Mouse (Mus musculus) liver, embryonic 14.5 days (tissue): ENCODE measurements around the gene Fat4. TPM values are rescaled to one million over a fixed set of nuclear protein-coding genes. Genes with fewer than 3 reads are reported as not detected.
A peak's percentile ranks its signal among the peaks of the same experiment; 100 is the strongest.

Experiments
- ATAC-seq: fragments of 200-750 bp; cut with Nextera tagmentation; 2 replicates; pipeline ENCODE4 v1.8.0; 2017; ENCODE audit warnings: moderate number of reproducible peaks, mild to moderate bottlenecking, moderate library complexity; ENCODE audit not compliant: insufficient read depth
- DNase-seq, 3 experiments: peaks; one replicate each; pipeline ENCODE4 v3.0.0-alpha.2; 2012 to 2013; ENCODE audit warnings: low read depth in 3 of 3, low spot score in 3 of 3
- H3K27ac ChIP-seq: fragments of 300-500 bp; sonication (generic); 2 replicates; pipeline ENCODE4 v1.5.1; 2014; ENCODE audit warnings: moderate library complexity, mild to moderate bottlenecking, control low read depth, inconsistent platforms
- H3K27me3 ChIP-seq: fragments of 300-500 bp; sonication (generic); 2 replicates; pipeline ENCODE4 v1.6.1; 2014; ENCODE audit warnings: mild to moderate bottlenecking, low read length, moderate library complexity; ENCODE audit not compliant: control insufficient read depth, insufficient read depth
- H3K36me3 ChIP-seq: fragments of 300-500 bp; sonication (generic); replicated peaks from 2 replicates; pipeline ENCODE4 v1.6.1; 2014; ENCODE audit warnings: low read depth; ENCODE audit not compliant: control insufficient read depth, insufficient read depth
- H3K4me1 ChIP-seq, 2 experiments: fragments of 200-500 bp in 1 of 2; fragments of 300-500 bp in 1 of 2; sonication (generic) in 1 of 2; replicated peaks; 2 replicates each; pipeline ENCODE4 v1.6.1; 2012 to 2014; ENCODE audit warnings: antibody characterized with exemption in 1 of 2, inconsistent platforms in 1 of 2, low read length in 1 of 2; ENCODE audit not compliant: control insufficient read depth in 2 of 2, insufficient read depth in 2 of 2
- H3K4me2 ChIP-seq: fragments of 300-500 bp; sonication (generic); 2 replicates; pipeline ENCODE4 v1.6.1; 2014; ENCODE audit warnings: low read depth, mild to moderate bottlenecking, control low read depth, moderate library complexity
- H3K4me3 ChIP-seq, 2 experiments: fragments of 200-500 bp in 1 of 2; fragments of 300-500 bp in 1 of 2; sonication (generic) in 1 of 2; 2 replicates each; pipeline ENCODE4 v1.5.1; 2012 to 2014; ENCODE audit warnings: low read depth in 2 of 2, low read length in 2 of 2, mild to moderate bottlenecking in 2 of 2, control low read depth in 1 of 2, inconsistent platforms in 1 of 2, moderate library complexity in 1 of 2; ENCODE audit not compliant: insufficient read depth in 1 of 2
- H3K9ac ChIP-seq: fragments of 300-500 bp; sonication (generic); replicated peaks from 2 replicates; pipeline ENCODE4 v1.6.1; 2014; ENCODE audit warnings: mild to moderate bottlenecking, control low read depth, moderate library complexity
- H3K9me3 ChIP-seq: fragments of 300-500 bp; sonication (generic); 2 replicates; pipeline ENCODE4 v1.6.1; 2016; ENCODE audit warnings: low read length, mixed read lengths; ENCODE audit not compliant: control insufficient read depth
- CTCF ChIP-seq: IDR thresholded peaks from 2 replicates; pipeline ENCODE4 v1.5.1; 2016; ENCODE audit warnings: antibody characterized with exemption, low read depth, control low read depth
- EP300 ChIP-seq: IDR thresholded peaks from 2 replicates; pipeline ENCODE4 v1.6.1; 2016; ENCODE audit warnings: antibody characterized with exemption, low read depth
- WGBS: fragments of 180-500 bp; shearing (Covaris S2); extraction: QIAGEN DNeasy Blood & Tissue Kit; methylation state at CpG from one replicate; pipeline ENCODE4 v1.1.7; 2014; ENCODE audit not compliant: insufficient replicate concordance; 5-methylcytosine and 5-hydroxymethylcytosine counted together
- polyA plus RNA-seq, 2 experiments: library from polyadenylated mRNA; depleted of rRNA in 1 of 2; stranded (reverse) in 1 of 2; unstranded in 1 of 2; fragments of >200 nt; fragmentation: Nextera tagmentation in 1 of 2; extraction: Ambion mirVana in 1 of 2; gene quantifications; 2 replicates each; pipeline versions ENCODE4 v1.2.1 to v1.2.3; 2012 to 2014

Gene Fat4
- polyA plus RNA-seq, 2 experiments, result 0.24 to 0.25 TPM

DNA sequence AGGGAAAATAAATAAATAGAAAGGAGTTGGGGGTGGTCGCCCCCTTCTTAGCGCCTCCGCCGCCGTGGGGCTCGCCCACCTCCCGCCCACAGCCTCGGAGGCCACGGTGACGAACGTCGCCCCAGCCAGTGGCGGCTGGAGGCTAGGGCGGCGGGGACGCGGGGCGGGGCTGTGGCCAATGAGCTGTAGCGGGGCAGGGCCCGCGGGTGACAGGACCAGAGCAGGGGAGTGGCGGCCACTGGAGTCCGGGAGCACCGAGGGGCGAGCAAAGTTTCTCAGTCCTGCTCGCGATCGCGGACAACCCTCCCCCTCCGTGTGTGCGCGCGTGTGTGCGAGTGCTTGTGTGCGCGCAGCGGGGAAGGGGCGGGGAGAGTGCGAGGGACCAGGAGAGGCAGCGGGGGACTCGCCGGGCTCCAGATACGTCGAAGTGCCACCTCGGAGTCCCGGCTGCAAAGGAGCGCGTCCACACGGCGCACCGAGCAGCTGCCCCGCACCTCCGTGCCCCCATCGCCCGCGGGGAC lies 1.2 kb upstream of the Fat4 start:
- Histone ChIP-seq H3K36me3 (no peaks in the 10 kb centered on the region), H3K9ac (no peak overlapping the region), H3K4me1 (no peaks in the 10 kb centered on the region), H3K4me3 (peak overlapping the region; percentile 56 to 59), H3K27ac (no peak overlapping the region), H3K4me2 (peak overlapping the region; percentile 68), H3K9me3 (no peaks in the 10 kb centered on the region), H3K27me3 (peaks cover 36% of the 10 kb centered on the region)
- ATAC-seq, result peak; percentile 63
- under 1% methylated on average over 45 of the region's 56 CpGs for WGBS
- no peak for DNase-seq
- TF ChIP-seq CTCF (no peak), EP300 (no peak)

- no peak overlapping the region for H3K9ac ChIP-seq
- no peaks in the 10 kb centered on the region for H3K9me3 ChIP-seq
- WGBS, result under 1% methylated on average over 59 of the region's 60 CpGs
- ATAC-seq (no peak), DNase-seq (no peak)
- H3K36me3 ChIP-seq, result no peaks in the 10 kb centered on the region
- H3K27ac ChIP-seq, result no peak overlapping the region
- TF ChIP-seq EP300 (no peak), CTCF (no peak)
- H3K4me2 ChIP-seq, result peak overlapping the region; percentile 68
- peak overlapping the region; percentile 56 to 59 for H3K4me3 ChIP-seq
- H3K4me1 ChIP-seq, result no peaks in the 10 kb centered on the region
- H3K27me3 ChIP-seq, result peaks cover 36% of the 10 kb centered on the region
Measured at GRCm38 (mm10) chr3:38886061-38886821, 499 bp upstream of the Fat4 start.

- Histone ChIP-seq H3K36me3 (no peaks in the 10 kb centered on the region), H3K4me2 (peak overlapping the region; percentile 68), H3K4me1 (no peaks in the 10 kb centered on the region), H3K9ac (no peak overlapping the region), H3K9me3 (no peaks in the 10 kb centered on the region), H3K27me3 (peaks cover 36% of the 10 kb centered on the region), H3K4me3 (peak overlapping the region; percentile 56 to 59), H3K27ac (no peak overlapping the region)
- 2% methylated on average over 47 of the region's 47 CpGs for WGBS
- TF ChIP-seq EP300 (no peak), CTCF (peak; percentile 30)
- no peak for ATAC-seq
- DNase-seq, result no peak
Measured at GRCm38 (mm10) chr3:38887381-38887991, 746 bp downstream of the Fat4 start.

- Histone ChIP-seq H3K27me3 (peaks cover 36% of the 10 kb centered on the region), H3K9ac (no peak overlapping the region)
- TF ChIP-seq CTCF, result peak; percentile 59
- TF ChIP-seq EP300, result no peak
Measured at GRCm38 (mm10) chr3:38888111-38888510, 1.4 kb downstream of the Fat4 start.

DNA sequence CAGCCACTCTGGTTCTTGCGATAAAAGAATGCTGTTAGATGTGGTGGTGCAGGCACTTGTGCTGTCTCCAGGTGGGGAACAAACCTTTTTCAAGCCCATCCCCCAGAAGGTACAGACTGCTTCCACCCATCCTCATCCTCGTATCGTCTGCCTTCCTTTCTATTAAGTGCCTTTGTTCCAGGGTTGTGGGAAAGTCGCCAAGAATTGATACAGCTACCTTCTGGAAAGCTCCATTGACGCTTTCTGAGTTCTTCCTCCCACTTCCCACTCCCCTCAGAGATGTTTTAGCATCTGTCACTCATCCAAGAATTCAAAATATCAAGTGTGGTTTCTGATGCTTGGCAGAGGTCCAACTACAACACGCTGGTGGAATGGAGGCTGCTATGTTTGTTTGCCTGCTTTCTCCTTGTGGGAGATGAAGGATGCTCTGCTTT lies 6.1 kb downstream of the Fat4 start:
- DNase-seq (no peak), ATAC-seq (no peak)
- H3K4me2 ChIP-seq, result no peak overlapping the region
- H3K36me3 ChIP-seq, result no peaks in the 10 kb centered on the region
- peaks cover 3% of the 10 kb centered on the region for H3K27me3 ChIP-seq
- no peaks in the 10 kb centered on the region for H3K9me3 ChIP-seq
- TF ChIP-seq CTCF (no peak), EP300 (no peak)
- H3K4me3 ChIP-seq, result no peak overlapping the region
- no peak overlapping the region for H3K27ac ChIP-seq
- H3K9ac ChIP-seq, result no peak overlapping the region
- H3K4me1 ChIP-seq, result no peaks in the 10 kb centered on the region
- 40% methylated on average over 6 of the region's 6 CpGs for WGBS

More at GRCm38 (mm10) chr3:38888111-38888510, 1.4 kb downstream of the Fat4 start:
- DNase-seq (no peak), ATAC-seq (no peak)
- no peaks in the 10 kb centered on the region for H3K36me3 ChIP-seq
- peak overlapping the region; percentile 26 to 56 for H3K4me3 ChIP-seq
- no peaks in the 10 kb centered on the region for H3K9me3 ChIP-seq
- H3K4me2 ChIP-seq, result peak overlapping the region; percentile 68
- WGBS, result 13% methylated on average over 24 of the region's 24 CpGs
- no peak overlapping the region for H3K27ac ChIP-seq
- no peaks in the 10 kb centered on the region for H3K4me1 ChIP-seq
